Mouse (Mus musculus) MEL (cell line): ENCODE measurements around the gene Gm20431. TPM values are rescaled to one million over a fixed set of nuclear protein-coding genes. Genes with fewer than 3 reads are reported as not detected.

Experiments used
- DNase-seq: peaks from one replicate; pipeline ENCODE4 v3.0.0; 2011; ENCODE audit warnings: low read depth, low spot score
- H3K27ac ChIP-seq: 2 replicates; pipeline ENCODE4 v1.5.1; 2012; ENCODE audit warnings: low read depth, mild to moderate bottlenecking, control low read depth, low read length, moderate library complexity; ENCODE audit not compliant: control insufficient read depth
- H3K27me3 ChIP-seq, 2 experiments: fragments of 150-350 bp in 1 of 2; sonication (generic) in 1 of 2; 2 replicates each; pipeline ENCODE4 v1.6.1; 2012; ENCODE audit warnings: low read length in 2 of 2, mild to moderate bottlenecking in 2 of 2, improper control_type of control experiment in 1 of 2, moderate library complexity in 1 of 2; ENCODE audit not compliant: insufficient read depth in 2 of 2, control insufficient read depth in 1 of 2
- H3K36me3 ChIP-seq, 2 experiments: 2 replicates each; pipeline ENCODE4 v1.6.1; 2012 to 2014; ENCODE audit warnings: low read length in 2 of 2, improper control_type of control experiment in 1 of 2, inconsistent platforms in 1 of 2, mild to moderate bottlenecking in 1 of 2; ENCODE audit not compliant: insufficient read depth in 2 of 2, control insufficient read depth in 1 of 2
- H3K4me1 ChIP-seq, 2 experiments: fragments of 150-350 bp in 1 of 2; sonication (generic) in 1 of 2; 2 replicates each; pipeline ENCODE4 v1.6.1; 2012; ENCODE audit warnings: low read length in 2 of 2, improper control_type of control experiment in 1 of 2, mild to moderate bottlenecking in 1 of 2; ENCODE audit not compliant: insufficient read depth in 2 of 2, control insufficient read depth in 1 of 2
- H3K4me3 ChIP-seq, 2 experiments: fragments of 150-350 bp in 1 of 2; sonication (generic) in 1 of 2; 2 replicates each; pipeline ENCODE4 v1.5.1; 2012; ENCODE audit warnings: low read depth in 2 of 2, low read length in 2 of 2, mild to moderate bottlenecking in 2 of 2, moderate library complexity in 2 of 2, control low read depth in 1 of 2, improper control_type of control experiment in 1 of 2; ENCODE audit not compliant: control insufficient read depth in 1 of 2, insufficient read depth in 1 of 2
- H3K79me2 ChIP-seq: 2 replicates; pipeline ENCODE4 v1.6.1; 2012; ENCODE audit warnings: mild to moderate bottlenecking, low read length, moderate library complexity; ENCODE audit not compliant: control insufficient read depth, poor library complexity, insufficient read depth
- H3K9ac ChIP-seq: 2 replicates; pipeline ENCODE4 v1.6.1; 2012; ENCODE audit warnings: low read depth, mild to moderate bottlenecking, control low read depth, low read length, moderate library complexity; ENCODE audit not compliant: control insufficient read depth, poor library complexity, severe bottlenecking
- H3K9me3 ChIP-seq: fragments of 150-350 bp; sonication (generic); replicated peaks from 2 replicates; pipeline ENCODE4 v1.6.1; 2012; ENCODE audit warnings: mild to moderate bottlenecking, low read length, improper control_type of control experiment, moderate library complexity; ENCODE audit not compliant: insufficient read depth
- BHLHE40 ChIP-seq: IDR thresholded peaks from 2 replicates; pipeline ENCODE4 v1.6.1; 2012; ENCODE audit warnings: low read depth, mild to moderate bottlenecking, inconsistent platforms, low read length, improper control_type of control experiment, borderline replicate concordance
- CTCF ChIP-seq, 3 experiments: IDR thresholded peaks in 2 of 3; conservative IDR thresholded peaks in 1 of 3; 2 replicates each; pipeline ENCODE4 v1.5.1; 2011 to 2012; ENCODE audit warnings: low read length in 3 of 3, low read depth in 2 of 3, mild to moderate bottlenecking in 2 of 3, improper control_type of control experiment in 1 of 3, inconsistent platforms in 1 of 3, mixed read lengths in 1 of 3, moderate library complexity in 1 of 3; ENCODE audit not compliant: control insufficient read depth in 1 of 3, insufficient read depth in 1 of 3, poor library complexity in 1 of 3, severe bottlenecking in 1 of 3
- EP300 ChIP-seq, 2 experiments: IDR thresholded peaks; 2 replicates each; pipeline ENCODE4 v1.6.1; 2011; ENCODE audit warnings: improper control_type of control experiment in 2 of 2, low read length in 2 of 2, low read depth in 1 of 2, mild to moderate bottlenecking in 1 of 2
- ETS1 ChIP-seq: IDR thresholded peaks from 2 replicates; pipeline ENCODE4 v1.6.1; 2012; ENCODE audit warnings: low read depth, mild to moderate bottlenecking, inconsistent platforms, low read length, improper control_type of control experiment, moderate library complexity
- GABPA ChIP-seq: IDR thresholded peaks from 2 replicates; pipeline ENCODE4 v1.6.1; 2012; ENCODE audit warnings: low read depth, mild to moderate bottlenecking, inconsistent platforms, low read length, improper control_type of control experiment, moderate library complexity
- GATA1 ChIP-seq: IDR thresholded peaks from 2 replicates; pipeline ENCODE4 v1.6.1; 2011; ENCODE audit warnings: low read depth, low read length, improper control_type of control experiment
- HCFC1 ChIP-seq: IDR thresholded peaks from 2 replicates; pipeline ENCODE4 v1.6.1; 2012; ENCODE audit warnings: low read depth, mild to moderate bottlenecking, inconsistent platforms, low read length, improper control_type of control experiment, moderate library complexity
- MAX ChIP-seq: IDR thresholded peaks from 2 replicates; pipeline ENCODE4 v1.6.1; 2011; ENCODE audit warnings: low read length, improper control_type of control experiment
- MAZ ChIP-seq: IDR thresholded peaks from 2 replicates; pipeline ENCODE4 v1.6.1; 2012; ENCODE audit warnings: low read depth, mild to moderate bottlenecking, inconsistent platforms, low read length, improper control_type of control experiment
- MXI1 ChIP-seq: IDR thresholded peaks from 2 replicates; pipeline ENCODE4 v1.6.1; 2011; ENCODE audit warnings: mild to moderate bottlenecking, low read depth, low read length, improper control_type of control experiment
- MYB ChIP-seq: IDR thresholded peaks from 2 replicates; pipeline ENCODE4 v1.6.1; 2011; ENCODE audit warnings: mild to moderate bottlenecking, low read depth, low read length, improper control_type of control experiment
- MYC ChIP-seq: IDR thresholded peaks from 2 replicates; pipeline ENCODE4 v1.6.1; 2011; ENCODE audit warnings: low read depth, mild to moderate bottlenecking, low read length, improper control_type of control experiment, moderate library complexity
- POLR2A ChIP-seq, 2 experiments: IDR thresholded peaks; 2 replicates each; pipeline ENCODE4 v1.6.1; 2011 to 2012; ENCODE audit warnings: low read length in 2 of 2, mild to moderate bottlenecking in 2 of 2, control low read depth in 1 of 2, improper control_type of control experiment in 1 of 2, low read depth in 1 of 2, moderate library complexity in 1 of 2; ENCODE audit not compliant: control insufficient read depth in 1 of 2, insufficient read depth in 1 of 2, poor library complexity in 1 of 2
- POLR2AphosphoS5 ChIP-seq: IDR thresholded peaks from 2 replicates; pipeline ENCODE4 v1.6.1; 2012; ENCODE audit warnings: low read depth, borderline replicate concordance, mild to moderate bottlenecking, inconsistent platforms, low read length, moderate library complexity, mixed read lengths
- RAD21 ChIP-seq: IDR thresholded peaks from 2 replicates; pipeline ENCODE4 v1.6.1; 2011; ENCODE audit warnings: mild to moderate bottlenecking, low read depth, low read length, improper control_type of control experiment
- RCOR1 ChIP-seq: IDR thresholded peaks from 2 replicates; pipeline ENCODE4 v1.6.1; 2012; ENCODE audit warnings: low read depth, mild to moderate bottlenecking, inconsistent platforms, low read length, improper control_type of control experiment
- SIN3A ChIP-seq: IDR thresholded peaks from 2 replicates; pipeline ENCODE4 v1.6.1; 2012; ENCODE audit warnings: low read length, improper control_type of control experiment, inconsistent platforms
- TAL1 ChIP-seq: IDR thresholded peaks from 2 replicates; pipeline ENCODE4 v1.6.1; 2012; ENCODE audit warnings: mild to moderate bottlenecking, inconsistent platforms, low read length, moderate library complexity, mixed read lengths
- TBP ChIP-seq: IDR thresholded peaks from 2 replicates; pipeline ENCODE4 v1.8.0; 2011; ENCODE audit warnings: low read depth, low read length, improper control_type of control experiment
- TCF12 ChIP-seq: IDR thresholded peaks from 2 replicates; pipeline ENCODE4 v1.6.1; 2014; ENCODE audit warnings: low read depth, mild to moderate bottlenecking, inconsistent platforms, low read length, improper control_type of control experiment, moderate library complexity
- USF1 ChIP-seq: IDR thresholded peaks from 2 replicates; pipeline ENCODE4 v1.6.1; 2014; ENCODE audit warnings: low read depth, mild to moderate bottlenecking, inconsistent platforms, low read length, improper control_type of control experiment, moderate library complexity
- USF2 ChIP-seq, 2 experiments: IDR thresholded peaks; 2 replicates each; pipeline ENCODE4 v1.6.1; 2011 to 2012; ENCODE audit warnings: improper control_type of control experiment in 2 of 2, low read length in 2 of 2, borderline replicate concordance in 1 of 2, inconsistent platforms in 1 of 2, low read depth in 1 of 2, mild to moderate bottlenecking in 1 of 2; ENCODE audit not compliant: insufficient read depth in 1 of 2
- ZNF384 ChIP-seq: IDR thresholded peaks from 2 replicates; pipeline ENCODE4 v1.6.1; 2012; ENCODE audit warnings: low read depth, mild to moderate bottlenecking, inconsistent platforms, low read length, improper control_type of control experiment
- polyA plus RNA-seq, 2 experiments: library from polyadenylated mRNA; stranded (reverse) in 1 of 2; unstranded in 1 of 2; fragments of >175 nt in 1 of 2; fragments of >200 nt in 1 of 2; gene quantifications; 2 replicates each; pipeline versions ENCODE4 v1.2.1 to v1.2.4; 2012; ENCODE audit warnings: low replicate concordance in 2 of 2, low read depth in 1 of 2; ENCODE audit not compliant: insufficient read length in 2 of 2, insufficient read depth in 1 of 2, missing spikeins in 1 of 2
- total RNA-seq: library from RNA; depleted of rRNA; stranded (reverse); fragments of 300-350 nt; gene quantifications from 2 replicates; pipeline ENCODE4 v1.2.3, GENCODE M21; 2012

Gene Gm20431
- total and polyA plus RNA-seq, 3 experiments = 5.9 to 8.1 TPM; not detected in 1

GRCm38 (mm10) chr2:167628872-167629271, 32.4 kb downstream of the Gm20431 start:
- Histone ChIP-seq H3K79me2 (peaks cover 74% of the 10 kb centered on the region), H3K36me3 (peaks cover 8 to 46% of the 10 kb centered on the region in 2 experiments), H3K4me1 (peaks cover 13 to 51% of the 10 kb centered on the region in 2 experiments), H3K9ac (no peak overlapping the region)
- peak; percentile 97 for DNase-seq
- TF ChIP-seq MAX (peak; percentile 30; the same call in 1 of the 2 replicates), CTCF (IDR thresholded peaks at IDR 0.05 in 2 of 3, conservative IDR thresholded peaks at IDR 0.05 in 1 of 3; ENCODE audit: control insufficient read depth in 1 of 3, insufficient read depth in 1 of 3, low read depth in 2 of 3, low read length in 3 of 3, poor library complexity in 1 of 3, severe bottlenecking in 1 of 3) (no peak), RCOR1 (peak; percentile 62; the same call in 1 of the 2 replicates), GABPA (no peak), POLR2A (IDR thresholded peaks at IDR 0.05; ENCODE audit: control insufficient read depth in 1 of 2, insufficient read depth in 1 of 2, low read depth in 1 of 2, low read length in 2 of 2, poor library complexity in 1 of 2) (peak in 1 of 2 experiments; percentile 32; a peak in 1 of 4 replicates), SIN3A (peak; percentile 94), BHLHE40 (peak; percentile 68), USF1 (no peak), TBP (peak; percentile 76), MAZ (no peak), HCFC1 (0 out of 2 replicates have a peak, but pooled peaks have one; percentile 36), RAD21 (no peak), MYB (no peak), POLR2AphosphoS5 (peak; percentile 17; the same call in 1 of the 2 replicates), EP300 (IDR thresholded peaks at IDR 0.05; ENCODE audit: low read depth in 1 of 2, low read length in 2 of 2) (peak; percentile 93 to 95), ZNF384 (no peak), MXI1 (peak; percentile 77), MYC (peak; percentile 78), GATA1 (peak; percentile 92), TAL1 (peak; percentile 99), TCF12 (peak; percentile 96), USF2 (IDR thresholded peaks at IDR 0.05; ENCODE audit: borderline replicate concordance in 1 of 2, insufficient read depth in 1 of 2, low read depth in 1 of 2, low read length in 2 of 2) (no peak), ETS1 (peak; percentile 98)
- TF ChIP-seq, all 39 proteins: peak for 15
- H3K27ac ChIP-seq = peak overlapping the region; percentile 52
- H3K9me3 ChIP-seq = no peaks in the 10 kb centered on the region
- H3K27me3 ChIP-seq = no peaks in the 10 kb centered on the region
- no peak overlapping the region for H3K4me3 ChIP-seq
